Mouse (Mus musculus): ENCODE data around the gene Psph.

The Psph gene

DNA sequence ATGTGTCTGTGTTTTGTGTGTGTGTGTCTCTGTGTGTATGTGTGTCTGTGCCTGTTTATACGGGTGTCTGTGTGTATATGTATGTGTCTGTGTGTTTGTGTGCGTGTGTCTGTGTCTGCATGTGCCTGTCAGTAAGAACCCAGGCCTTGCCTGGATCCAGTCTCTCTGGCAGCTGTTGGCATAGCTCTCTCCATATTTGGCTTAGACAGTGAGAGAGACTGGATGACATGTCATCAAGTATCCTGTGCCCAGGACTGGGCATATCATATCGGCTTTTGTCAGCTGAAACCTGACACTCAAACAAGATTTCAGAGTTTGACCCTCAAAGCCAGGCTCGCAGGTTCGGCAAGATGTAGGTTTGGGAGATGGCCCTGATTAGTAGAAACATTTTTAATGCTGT is 56.2 kb downstream of the Psph start:
- no peak for DNase-seq

DNA sequence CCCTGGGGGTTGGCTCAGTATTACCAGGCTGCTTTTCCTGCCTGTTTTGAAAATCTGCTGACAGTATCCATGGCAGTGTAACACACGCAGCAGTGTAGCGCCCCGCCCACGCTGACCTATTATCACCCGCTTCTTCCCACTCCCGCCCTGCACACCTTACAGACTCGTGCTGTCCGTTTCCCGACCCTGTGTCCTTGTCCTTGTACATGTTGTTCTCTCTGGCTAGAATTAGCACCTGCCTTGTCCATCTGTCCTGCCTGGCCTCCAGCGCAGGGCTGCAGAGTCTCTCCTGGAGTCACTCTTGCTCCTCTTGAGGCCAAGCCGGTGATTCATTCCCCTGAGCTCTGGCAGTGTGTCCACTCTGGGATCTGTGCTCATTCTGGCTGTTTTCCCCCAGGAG is 56.9 kb downstream of the Psph start:
- peak; percentile 91 for DNase-seq

DNA sequence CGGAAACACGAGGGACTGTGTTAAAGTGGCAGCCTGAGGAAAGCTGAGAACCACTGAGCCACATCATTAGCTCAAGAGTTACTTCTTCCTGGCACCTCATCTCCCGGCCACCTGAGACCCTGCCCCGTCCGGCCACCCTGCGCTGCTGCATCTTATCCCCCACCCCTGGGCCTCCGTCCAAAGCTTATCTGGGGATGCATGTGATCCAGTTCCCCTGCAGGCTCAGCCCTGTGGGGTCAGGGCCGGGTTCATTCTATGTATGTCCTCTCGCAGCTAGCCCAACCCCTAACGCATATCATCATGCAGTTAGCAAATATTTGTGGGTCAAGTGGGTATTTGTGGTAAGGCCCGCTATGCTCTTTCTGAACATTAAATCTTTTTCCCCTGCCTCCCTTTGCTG is 58.0 kb downstream of the Psph start:
- no peak for DNase-seq

DNA sequence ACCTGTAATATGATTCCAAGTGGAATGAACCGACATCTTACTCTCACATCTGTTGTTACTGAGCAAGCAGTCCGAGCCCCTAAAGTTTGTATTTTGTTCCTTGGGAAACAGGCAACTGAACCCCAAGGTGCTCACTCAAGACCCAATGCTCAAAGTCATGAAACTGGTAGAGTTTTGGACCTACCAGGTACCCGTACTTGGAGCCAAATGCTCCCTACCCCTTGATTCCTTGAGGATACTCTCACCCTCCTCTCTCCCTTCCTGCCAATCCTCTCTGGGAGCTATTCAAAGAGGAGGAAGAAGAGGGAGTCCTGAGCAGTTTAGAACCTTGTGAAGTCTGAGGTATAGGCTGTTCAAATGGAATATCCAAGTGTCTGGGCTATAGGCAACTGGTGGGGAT is 60.5 kb downstream of the Psph start:
- DNase-seq = no peak

DNA sequence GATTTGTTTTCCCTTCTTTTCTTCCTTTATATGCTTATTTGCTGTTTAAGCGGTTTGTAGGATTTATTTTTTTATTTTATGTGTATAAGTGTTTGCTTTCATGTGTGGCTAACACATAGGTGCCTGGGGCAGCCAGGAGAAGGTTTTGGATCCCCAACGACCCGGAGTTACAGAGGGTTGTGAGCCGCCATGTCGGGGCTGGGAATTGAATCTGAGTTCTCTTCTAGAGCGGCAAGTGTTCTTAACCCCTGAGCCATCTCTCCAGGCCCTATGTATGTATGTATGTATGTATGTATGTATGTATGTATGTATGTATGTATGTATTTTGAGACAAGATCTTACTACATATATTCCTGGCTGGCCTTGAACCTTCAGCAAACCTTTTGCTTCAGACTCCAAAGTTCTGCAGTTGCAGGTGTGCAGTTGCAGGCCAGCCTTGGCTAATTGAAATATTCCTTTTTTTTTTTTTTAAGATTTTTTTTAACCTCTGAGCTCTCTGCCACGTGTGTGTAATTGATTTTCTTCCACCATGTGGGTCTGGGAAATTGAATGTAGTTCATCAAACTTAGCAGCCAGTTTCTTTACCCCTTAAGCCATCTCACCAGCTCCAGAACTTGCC is 61.4 kb downstream of the Psph start:
- no peak for DNase-seq

DNA sequence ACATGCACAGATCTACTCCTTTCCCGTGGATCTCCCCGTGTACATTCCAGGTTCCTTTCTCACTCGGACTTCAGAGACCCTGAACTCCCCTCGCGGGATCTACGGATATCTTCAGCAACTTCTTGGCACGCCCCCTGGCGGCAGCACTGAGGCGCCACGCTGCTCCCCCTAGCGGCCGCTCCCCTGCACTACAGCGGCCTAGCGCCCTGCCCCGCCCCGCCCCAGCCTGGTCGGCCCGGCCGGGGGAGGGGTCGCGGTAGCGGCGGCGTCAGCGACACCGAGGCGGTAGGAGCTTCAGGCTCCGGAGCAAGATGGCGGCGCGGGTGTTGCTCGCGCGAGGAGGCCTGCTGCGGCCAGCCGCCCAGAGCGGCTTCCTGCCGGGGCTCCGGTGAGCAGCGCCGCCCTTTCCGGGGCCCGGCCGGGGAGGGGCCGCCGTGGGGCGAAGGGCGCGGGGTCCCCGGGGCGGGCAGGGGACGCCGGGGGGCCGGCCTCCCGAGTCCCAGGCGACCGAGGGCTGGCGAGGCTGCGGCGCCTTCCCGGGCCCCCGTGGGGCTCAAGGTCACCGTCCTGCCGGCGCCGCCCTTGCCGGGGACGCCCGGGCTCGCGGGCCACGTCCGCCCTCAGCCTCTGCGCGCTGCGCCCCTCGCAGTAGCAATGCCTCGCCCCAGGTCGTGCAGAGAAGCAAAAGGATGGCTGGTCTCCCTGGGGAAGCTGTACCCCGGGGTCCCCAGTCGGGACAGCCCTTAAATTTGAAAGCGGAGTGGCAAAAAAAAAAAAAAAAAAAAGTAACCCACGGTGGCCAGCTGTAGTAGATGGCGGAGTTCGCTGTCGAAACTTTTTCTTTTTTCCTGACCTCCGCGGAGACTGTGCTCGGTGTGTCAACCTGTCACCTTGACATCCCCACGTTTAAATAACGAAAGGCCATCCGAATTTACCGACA is 62.1 kb downstream of the Psph start, which contains the start of gene Nipsnap2:
TSS of gene Nipsnap2 (plus strand) at position 230 of the 940 bp plus-strand sequence.
- peak; percentile 90 for DNase-seq

DNA sequence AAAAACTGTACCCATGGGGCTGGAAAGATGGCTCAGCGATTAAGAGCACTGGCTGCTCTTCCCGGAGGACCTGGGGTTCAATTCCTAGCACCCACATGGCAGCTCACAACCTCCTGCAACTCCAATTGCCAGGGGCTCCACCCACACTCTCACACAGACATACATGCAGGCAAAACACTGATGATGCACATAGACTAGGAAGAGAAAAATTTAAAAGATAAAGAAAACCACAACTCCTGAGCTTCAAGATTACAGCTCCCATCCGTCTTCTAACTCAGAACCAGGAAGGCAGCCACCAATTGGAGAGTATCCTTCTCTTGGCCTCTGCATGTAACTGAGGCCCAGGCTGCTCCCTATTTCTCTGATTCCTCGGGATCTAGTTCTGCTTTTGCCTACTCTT is 63.0 kb downstream of the Psph start:
- no peak for DNase-seq

DNA sequence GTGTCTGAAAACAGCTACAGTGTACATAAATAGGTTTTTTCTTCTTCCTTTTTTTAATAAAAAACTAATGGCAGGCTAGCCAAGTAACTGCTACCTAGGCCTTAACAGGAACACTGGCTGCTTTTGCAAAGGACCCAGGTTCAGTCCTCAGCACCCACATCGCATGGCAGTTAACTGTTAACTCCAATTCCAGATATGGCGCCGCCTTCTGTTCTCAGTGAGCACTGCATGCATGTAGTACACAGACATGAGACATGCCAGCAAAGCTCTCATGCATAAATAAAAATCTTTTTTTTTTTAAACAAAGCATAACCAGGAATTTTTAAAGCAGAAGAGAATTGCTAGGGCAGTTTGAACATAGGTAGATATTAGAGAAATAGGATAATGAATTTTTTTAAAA is 67.1 kb downstream of the Psph start:
- DNase-seq = no peak

DNA sequence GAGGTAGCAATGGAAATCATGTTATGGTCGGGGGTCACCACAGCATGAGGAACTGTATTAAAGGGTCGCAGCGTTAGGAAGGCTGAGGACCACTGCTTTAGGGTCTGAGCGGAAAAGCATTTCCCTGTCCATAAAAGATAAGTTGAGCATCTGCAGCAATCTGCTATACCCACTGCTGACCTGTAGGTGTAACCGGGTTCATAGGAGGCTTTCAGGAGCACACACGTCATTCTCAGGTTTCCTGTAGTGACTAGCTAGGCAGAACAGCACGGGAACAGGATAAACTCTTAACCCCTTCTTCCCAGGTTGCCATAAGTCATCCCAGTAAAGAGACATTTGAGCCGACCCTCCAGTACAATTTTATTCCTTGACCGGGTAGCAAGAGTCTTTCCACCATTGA is 70.2 kb downstream of the Psph start:
- no peak for DNase-seq

All from cerebellum, adult 11-12 months (tissue).